Mouse (Mus musculus) layer of hippocampus, adult 6 months (tissue): ENCODE results near the gene Trpc4ap. TPM values are rescaled to one million over a fixed set of nuclear protein-coding genes. Genes with fewer than 3 reads are reported as not detected.

Source experiments
- long read RNA-seq, 2 experiments: library from polyadenylated mRNA; unstranded; transcript quantifications; one replicate each; pipeline ENCODE4 v2.0.0; 2019 to 2020
- microRNA-seq: library from miRNA; unstranded; fragments of <30 nt; microRNA quantifications from one replicate; pipeline ENCODE4 v1.2.0, GENCODE M21; 2020
- polyA plus RNA-seq: library from polyadenylated mRNA; unstranded; fragments of <200 nt; fragmentation: Nextera tagmentation; gene quantifications from 2 replicates; pipeline ENCODE4 v1.2.3, GENCODE M21; 2021

Gene Trpc4ap
- polyA plus RNA-seq, result 69.8 and 77.9 TPM in 2 replicates
- long read RNA-seq, experiment 1, transcript Trpc4ap-201 (19 exons, 3,204 nt), result major isoform, 105 of 156 reads
- long read RNA-seq, experiment 1, partial matches to known transcripts, result 34 of 156 reads
- long read RNA-seq, experiment 1, other reads (novel, unspliced or antisense), result 14 of 156 reads
- long read RNA-seq, experiment 2, transcript Trpc4ap-201 (19 exons, 3,204 nt), result major isoform, 1,348 of 1,522 reads
- long read RNA-seq, experiment 2, transcript Trpc4ap-202 (19 exons, 3,091 nt), result minor isoform, 33 of 1,522 reads
- long read RNA-seq, experiment 2, partial matches to known transcripts, result 67 of 1,522 reads
- long read RNA-seq, experiment 2, other reads (novel, unspliced or antisense), result 73 of 1,522 reads

DNA sequence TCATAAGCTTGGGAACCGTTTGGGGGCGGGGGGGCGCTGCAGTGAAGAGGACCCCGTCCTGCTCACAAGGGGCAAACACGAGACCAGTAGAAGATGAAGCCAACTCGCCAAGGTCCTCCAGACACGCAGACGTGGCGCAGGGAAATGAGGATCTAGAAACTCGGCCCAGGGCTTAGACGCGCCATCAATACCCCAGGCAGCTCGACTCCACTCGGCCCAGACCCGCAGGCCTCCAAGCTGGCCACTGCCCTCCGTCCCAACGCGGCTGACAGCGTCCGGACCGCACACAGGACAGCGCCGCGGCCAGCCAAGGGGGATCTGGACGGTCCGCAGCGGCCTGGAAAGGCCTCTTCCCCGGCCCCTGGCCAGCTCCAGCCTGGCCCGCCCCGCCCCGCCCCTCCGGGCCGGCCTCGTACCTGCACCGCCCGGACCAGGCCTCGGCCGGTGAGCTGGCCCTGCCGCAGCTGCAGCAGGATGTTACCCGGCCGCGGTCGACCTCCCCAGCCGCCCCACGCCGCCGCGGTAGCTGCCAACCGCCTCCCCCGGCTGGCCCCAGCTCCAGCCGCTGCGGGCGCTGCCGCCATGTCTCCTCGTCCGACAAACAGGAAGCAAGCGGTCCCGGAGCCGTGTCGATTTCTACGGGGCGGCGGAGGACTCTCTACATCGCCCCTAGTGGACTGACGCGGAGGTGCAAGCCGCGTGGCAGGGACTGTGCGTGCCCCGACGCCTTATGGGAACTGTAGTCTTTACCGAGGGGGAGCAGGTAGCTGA lies at the start of gene Trpc4ap:
Gene Trpc4ap, minus strand, starts transcription at position 662 of the 771 bp plus-strand sequence.

DNA sequence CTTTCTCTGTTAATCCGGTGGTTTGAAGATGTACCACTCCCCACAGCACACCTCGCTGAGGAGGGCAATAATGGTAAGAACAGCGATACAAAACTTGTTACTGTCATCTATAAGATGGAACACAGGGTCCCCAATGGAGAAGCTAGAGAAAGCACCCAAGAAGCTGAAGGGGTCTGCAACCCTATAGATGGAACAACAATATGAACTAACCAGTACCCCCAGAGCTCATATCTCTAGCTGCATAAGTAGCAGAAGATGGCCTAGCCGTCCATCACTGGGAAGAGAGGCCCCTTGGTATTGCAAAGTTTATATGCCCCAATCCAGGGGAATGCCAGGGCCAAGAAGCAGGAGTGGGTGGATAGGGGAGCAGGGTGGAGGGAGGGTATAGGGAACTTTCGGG lies 43.6 kb upstream of the Trpc4ap start, which contains the start of gene Gm17581:
Gene Gm17581, minus strand, starts transcription at position 101 of the 400 bp plus-strand sequence.

DNA sequence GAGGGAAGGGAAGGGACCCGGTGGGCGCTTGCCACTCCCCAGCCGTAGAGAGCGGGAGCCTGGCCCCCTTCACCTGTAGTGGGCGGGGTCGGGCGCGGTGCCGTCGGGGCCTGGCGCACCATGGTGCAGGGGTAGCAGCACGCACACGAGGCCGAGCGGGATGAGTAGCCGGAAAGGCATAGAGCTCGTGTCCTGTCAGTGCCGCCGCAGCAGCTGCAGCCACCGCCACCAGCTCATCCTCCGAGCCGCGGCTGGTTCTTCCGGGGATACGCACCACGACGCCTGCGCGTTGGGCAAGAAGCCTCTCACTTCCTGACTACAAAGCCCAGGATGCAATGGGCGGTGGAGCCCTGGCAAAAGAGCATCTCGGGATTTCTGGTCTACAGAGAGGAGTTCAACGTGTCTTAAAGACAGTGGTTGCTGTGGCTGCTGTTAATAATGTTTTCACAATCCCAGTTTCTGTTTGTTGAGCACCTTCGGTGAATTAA lies 37.0 kb upstream of the Trpc4ap start, which contains the start of gene Edem2:
Gene Edem2, minus strand, starts transcription at position 318 of the 488 bp plus-strand sequence.

DNA sequence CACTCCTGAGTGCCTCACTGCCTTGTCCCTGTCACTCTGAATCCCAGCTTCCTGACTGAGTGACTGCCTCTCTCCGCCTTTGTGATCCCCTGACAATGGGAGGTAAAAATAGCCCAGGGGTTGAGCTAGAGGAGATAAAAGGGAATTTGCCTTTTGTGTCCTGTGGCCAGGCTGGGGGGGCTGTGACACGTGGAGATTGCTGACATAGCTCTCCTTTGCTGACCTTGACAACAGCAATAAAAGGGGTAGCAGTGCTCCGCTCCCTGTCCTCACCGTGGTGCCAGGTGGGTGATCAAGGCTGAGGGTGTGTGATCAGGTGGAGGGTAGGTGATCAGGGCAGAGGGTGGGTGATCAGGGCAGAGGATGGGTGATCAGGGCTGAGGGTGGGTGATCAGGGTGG lies 81.2 kb downstream of the Trpc4ap start, which contains the start of gene Myh7b:
Gene Myh7b, plus strand, starts transcription at position 235 of the 400 bp plus-strand sequence.

DNA sequence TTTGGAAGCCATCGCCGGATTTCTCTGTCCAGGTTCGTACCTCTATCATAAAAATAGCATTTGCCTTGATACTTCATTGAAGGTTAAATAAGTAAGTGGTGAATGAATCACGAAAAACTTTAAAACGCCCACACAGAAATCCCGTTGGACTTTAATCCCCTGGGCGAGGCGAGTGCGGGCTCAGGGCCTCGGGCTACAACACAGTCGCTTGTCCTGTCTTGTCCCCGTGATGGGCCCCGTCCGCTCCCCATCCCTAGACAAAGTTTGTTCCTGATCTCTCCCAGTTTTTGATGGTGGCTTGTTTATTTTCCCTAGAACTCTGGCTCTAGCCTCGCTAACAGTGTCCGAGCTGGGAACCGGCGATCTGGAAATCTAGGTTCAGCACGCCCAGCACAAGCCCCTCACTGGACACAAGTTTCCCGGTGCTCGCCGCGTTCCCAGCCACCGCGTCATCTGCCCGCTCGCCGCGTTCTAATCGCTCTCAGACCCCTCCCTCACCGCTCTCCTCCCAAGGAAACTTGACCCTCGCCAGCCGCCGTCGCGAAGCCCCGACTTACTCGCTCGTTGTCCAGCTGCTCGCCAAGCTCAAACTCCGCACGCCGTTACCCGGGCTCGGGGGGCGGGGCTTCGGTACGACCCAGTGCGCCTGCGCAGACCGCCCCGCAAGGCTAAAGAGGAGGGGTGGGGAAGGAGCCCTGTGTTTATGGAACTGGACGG lies 99.9 kb downstream of the Trpc4ap start, which contains the start of gene Gss:
Gene Gss, minus strand, starts transcription at position 674 of the 717 bp plus-strand sequence.

Small RNA genes lying within 50 kb of the gene (microRNA-seq; reads per million reads assigned to microRNA genes)
- gene Mir499, result 5.2 reads per million, percentile 18 among the genes with 10 or more reads in this experiment

Other genes with a start within 250 kb of the Trpc4ap start
- gene Ncoa6, start 218.5 kb downstream of the Trpc4ap start, polyA plus RNA-seq, result 6.0 and 6.3 TPM in 2 replicates
- 33.6 and 34.2 TPM in 2 replicates for gene Acss2, start 174.4 kb downstream of the Trpc4ap start, polyA plus RNA-seq
- 69.8 and 70.5 TPM in 2 replicates for gene Ggt7, start 174.1 kb downstream of the Trpc4ap start, polyA plus RNA-seq
- 13.4 and 16.8 TPM in 2 replicates for gene Gss, start 99.6 kb downstream of the Trpc4ap start, polyA plus RNA-seq
- 0.83 and 1.4 TPM in 2 replicates for gene Myh7b, start 81.2 kb downstream of the Trpc4ap start, polyA plus RNA-seq
- 25.6 and 26.2 TPM in 2 replicates for gene Edem2, start 37.1 kb upstream of the Trpc4ap start, polyA plus RNA-seq
- gene Gm17581, start 43.5 kb upstream of the Trpc4ap start, polyA plus RNA-seq, result not detected in 2 replicates
- gene Procr, start 58.7 kb upstream of the Trpc4ap start, polyA plus RNA-seq, result 0.56 and 0.78 TPM in 2 replicates
- 2.3 and 2.6 TPM in 2 replicates for gene Mmp24, start 83.0 kb upstream of the Trpc4ap start, polyA plus RNA-seq
- 105 and 107 TPM in 2 replicates for gene BC029722, start 127.0 kb upstream of the Trpc4ap start, polyA plus RNA-seq
- 103 and 105 TPM in 2 replicates for gene Eif6, start 134.5 kb upstream of the Trpc4ap start, polyA plus RNA-seq
- gene Fam83c, start 142.5 kb upstream of the Trpc4ap start, polyA plus RNA-seq, result 0.04 TPM in 1 of 2 replicates, not detected in the other
- gene Uqcc1, start 237.9 kb upstream of the Trpc4ap start, polyA plus RNA-seq, result 68.7 and 69.3 TPM in 2 replicates
- not detected in 2 replicates for gene Gm15557, start 248.3 kb upstream of the Trpc4ap start, polyA plus RNA-seq